Mouse (Mus musculus) testis, adult 2 months (tissue): ENCODE measurements around the gene Cct5.

ENCODE experiments used
- CTCF ChIP-seq: fragments of 200-500 bp; IDR thresholded peaks from 2 replicates; pipeline ENCODE4 v1.5.1; 2012; ENCODE audit warnings: low read depth, mild to moderate bottlenecking, inconsistent platforms, low read length, moderate library complexity; ENCODE audit not compliant: control insufficient read depth, insufficient read depth, insufficient replicate concordance
- POLR2A ChIP-seq: fragments of 200-500 bp; IDR thresholded peaks from 2 replicates; pipeline ENCODE4 v1.6.1; 2012; ENCODE audit warnings: low read depth, mild to moderate bottlenecking, inconsistent platforms, low read length, moderate library complexity; ENCODE audit not compliant: control insufficient read depth

- TF ChIP-seq CTCF, result no peak
- no peak for TF ChIP-seq POLR2A
These were observed 1.8 kb downstream of the Cct5 start for GRCm38 (mm10) chr15:31599834-31600233.
